Mouse (Mus musculus): Measurements from ENCODE around the gene Vdac1. TPM values are rescaled to one million over a fixed set of nuclear protein-coding genes. Genes with fewer than 3 reads are reported as not detected.
A peak's percentile ranks its signal among the peaks of the same experiment; 100 is the strongest.
"Not testable (repeated sequence)": the region's sequence is repeated elsewhere in the genome, so short reads cannot be mapped to it uniquely, and the experiment has no call there.

Vdac1 gene
- polyA plus RNA-seq, 1 experiment from 2014 or later: 369 TPM

- WGBS: 18% methylated on average over 11 of the region's 12 CpGs
- peak overlapping the region; percentile 64 for H3K27ac ChIP-seq (replicated peaks)
Observed at GRCm38 (mm10) chr11:52345939-52346634, 14.6 kb upstream of the Vdac1 start.

GRCm38 (mm10) chr11:52346635-52347005, 14.0 kb upstream of the Vdac1 start:
- peak; percentile 75 for ATAC-seq (ENCODE audit: low FRiP score, low read depth)
- Histone ChIP-seq H3K9me3 (no peaks in the 10 kb centered on the region), H3K4me3 (peak overlapping the region; percentile 26), H3K4me2 (peak overlapping the region; percentile 52), H3K27ac (replicated peaks) (peak overlapping the region; percentile 64), H3K36me3 (no peaks in the 10 kb centered on the region), H3K9ac (0 out of 2 replicates have a peak overlapping the region, but pooled peaks have one; percentile 6), H3K27me3 (no peaks in the 10 kb centered on the region), H3K4me1 (replicated peaks) (peaks cover 4% of the 10 kb centered on the region; the same call in 1 of the 2 replicates)
- 7% methylated on average over 12 of the region's 12 CpGs for WGBS

More at GRCm38 (mm10) chr11:52345939-52346634, 14.6 kb upstream of the Vdac1 start:
- peak overlapping the region; percentile 52 for H3K4me2 ChIP-seq
- no peak overlapping the region for H3K9ac ChIP-seq
- ATAC-seq (ENCODE audit: low FRiP score, low read depth): peak; percentile 63
- H3K9me3 ChIP-seq: no peaks in the 10 kb centered on the region
- H3K4me3 ChIP-seq: peak overlapping the region; percentile 26
- H3K4me1 ChIP-seq (replicated peaks): peaks cover 4% of the 10 kb centered on the region; the same call in 1 of the 2 replicates
- no peaks in the 10 kb centered on the region for H3K27me3 ChIP-seq
- H3K36me3 ChIP-seq: no peaks in the 10 kb centered on the region

GRCm38 (mm10) chr11:52348156-52348555, 12.5 kb upstream of the Vdac1 start:
- Histone ChIP-seq H3K4me3 (no peak overlapping the region), H3K9me3 (no peaks in the 10 kb centered on the region), H3K27me3 (no peaks in the 10 kb centered on the region), H3K4me2 (no peak overlapping the region), H3K36me3 (no peaks in the 10 kb centered on the region), H3K27ac (replicated peaks) (no peak overlapping the region), H3K9ac (no peak overlapping the region), H3K4me1 (replicated peaks) (peaks cover 4% of the 10 kb centered on the region; the same call in 1 of the 2 replicates)
- 85% methylated on average over 4 of the region's 4 CpGs for WGBS
- no peak for ATAC-seq (ENCODE audit: low FRiP score, low read depth)

GRCm38 (mm10) chr11:52348724-52349123, 11.9 kb upstream of the Vdac1 start:
- no peak overlapping the region for H3K4me2 ChIP-seq
- no peak overlapping the region for H3K9ac ChIP-seq
- H3K27ac ChIP-seq (replicated peaks): no peak overlapping the region
- no peaks in the 10 kb centered on the region for H3K27me3 ChIP-seq
- H3K4me3 ChIP-seq: no peak overlapping the region
- peaks cover 4% of the 10 kb centered on the region; the same call in 1 of the 2 replicates for H3K4me1 ChIP-seq (replicated peaks)
- no peaks in the 10 kb centered on the region for H3K9me3 ChIP-seq
- ATAC-seq (ENCODE audit: low FRiP score, low read depth): no peak
- WGBS: 64% methylated on average over 3 of the region's 3 CpGs
- no peaks in the 10 kb centered on the region for H3K36me3 ChIP-seq

GRCm38 (mm10) chr11:52350924-52351323, 9.7 kb upstream of the Vdac1 start:
- no peak overlapping the region for H3K27ac ChIP-seq (replicated peaks)
- H3K27me3 ChIP-seq: no peaks in the 10 kb centered on the region
- peaks cover 2% of the 10 kb centered on the region; the same call in 1 of the 2 replicates for H3K4me1 ChIP-seq (replicated peaks)
- no peak for ATAC-seq (ENCODE audit: low FRiP score, low read depth)
- no peak overlapping the region for H3K4me2 ChIP-seq
- no peaks in the 10 kb centered on the region for H3K9me3 ChIP-seq
- WGBS: 1% methylated on average over 9 of the region's 9 CpGs
- no peak overlapping the region for H3K4me3 ChIP-seq
- H3K36me3 ChIP-seq: no peaks in the 10 kb centered on the region
- no peak overlapping the region for H3K9ac ChIP-seq

- H3K4me3 ChIP-seq: no peak overlapping the region
- no peak for ATAC-seq (ENCODE audit: low FRiP score, low read depth)
- 95% methylated on average over 3 of the region's 3 CpGs for WGBS
- no peaks in the 10 kb centered on the region for H3K4me1 ChIP-seq (replicated peaks)
- H3K4me2 ChIP-seq: no peak overlapping the region
- H3K9ac ChIP-seq: no peak overlapping the region
- no peak overlapping the region for H3K27ac ChIP-seq (replicated peaks)
- no peaks in the 10 kb centered on the region for H3K36me3 ChIP-seq
- H3K27me3 ChIP-seq: no peaks in the 10 kb centered on the region
- no peaks in the 10 kb centered on the region for H3K9me3 ChIP-seq
Observed at GRCm38 (mm10) chr11:52352271-52352670, 8.4 kb upstream of the Vdac1 start.

- Histone ChIP-seq H3K9ac (no peak overlapping the region), H3K27me3 (no peaks in the 10 kb centered on the region), H3K36me3 (no peaks in the 10 kb centered on the region), H3K9me3 (no peaks in the 10 kb centered on the region), H3K4me3 (no peak overlapping the region), H3K27ac (replicated peaks) (no peak overlapping the region), H3K4me2 (no peak overlapping the region), H3K4me1 (replicated peaks) (peaks cover 2% of the 10 kb centered on the region)
- ATAC-seq (ENCODE audit: low FRiP score, low read depth): no peak
- 80% methylated on average over 5 of the region's 5 CpGs for WGBS
Observed at GRCm38 (mm10) chr11:52354644-52355043, 6.0 kb upstream of the Vdac1 start.

- Histone ChIP-seq H3K27ac (replicated peaks) (no peak overlapping the region), H3K4me3 (no peak overlapping the region), H3K9ac (no peak overlapping the region), H3K36me3 (no peaks in the 10 kb centered on the region), H3K4me1 (replicated peaks) (peaks cover 8% of the 10 kb centered on the region), H3K9me3 (no peaks in the 10 kb centered on the region), H3K4me2 (no peak overlapping the region), H3K27me3 (no peaks in the 10 kb centered on the region)
- no peak for ATAC-seq (ENCODE audit: low FRiP score, low read depth)
- WGBS: 96% methylated on average over 1 of the region's 1 CpGs
Observed at GRCm38 (mm10) chr11:52355601-52356000, 5.1 kb upstream of the Vdac1 start.

GRCm38 (mm10) chr11:52357091-52357490, 3.6 kb upstream of the Vdac1 start:
- H3K36me3 ChIP-seq; ATAC-seq (ENCODE audit: low FRiP score, low read depth); H3K4me2 ChIP-seq; H3K27ac ChIP-seq (replicated peaks); H3K9ac ChIP-seq; H3K4me3 ChIP-seq; H3K27me3 ChIP-seq; H3K9me3 ChIP-seq: not testable (repeated sequence)
- H3K4me1 ChIP-seq (replicated peaks): peaks cover 13% of the 10 kb centered on the region
- WGBS: 92% methylated on average over 5 of the region's 5 CpGs

- H3K4me2 ChIP-seq: no peak overlapping the region
- no peak overlapping the region for H3K27ac ChIP-seq (replicated peaks)
- H3K9ac ChIP-seq: no peak overlapping the region
- H3K4me1 ChIP-seq (replicated peaks): peaks cover 27% of the 10 kb centered on the region
- no peaks in the 10 kb centered on the region for H3K9me3 ChIP-seq
- H3K27me3 ChIP-seq: no peaks in the 10 kb centered on the region
- H3K36me3 ChIP-seq: no peaks in the 10 kb centered on the region
- 43% methylated on average over 4 of the region's 4 CpGs for WGBS
- no peak for ATAC-seq (ENCODE audit: low FRiP score, low read depth)
- no peak overlapping the region for H3K4me3 ChIP-seq
Observed at GRCm38 (mm10) chr11:52358520-52358919, 2.1 kb upstream of the Vdac1 start.

- ATAC-seq (ENCODE audit: low FRiP score, low read depth): peak; percentile 9
- 14% methylated on average over 22 of the region's 22 CpGs for WGBS
- no peaks in the 10 kb centered on the region for H3K36me3 ChIP-seq
- peak overlapping the region; percentile 99 for H3K4me3 ChIP-seq
- H3K9ac ChIP-seq: peak overlapping the region; percentile 98
- no peaks in the 10 kb centered on the region for H3K9me3 ChIP-seq
- H3K27me3 ChIP-seq: no peaks in the 10 kb centered on the region
- peak overlapping the region; percentile 94 for H3K27ac ChIP-seq (replicated peaks)
- H3K4me2 ChIP-seq: peak overlapping the region; percentile 91
- peaks cover 37% of the 10 kb centered on the region for H3K4me1 ChIP-seq (replicated peaks)
Observed at GRCm38 (mm10) chr11:52359686-52360470, 782 bp upstream of the Vdac1 start.

GRCm38 (mm10) chr11:52361287-52361921, 744 bp downstream of the Vdac1 start:
- no peaks in the 10 kb centered on the region for H3K27me3 ChIP-seq
- ATAC-seq (ENCODE audit: low FRiP score, low read depth): peak; percentile 33
- H3K36me3 ChIP-seq: no peaks in the 10 kb centered on the region
- peak overlapping the region; percentile 98 for H3K9ac ChIP-seq
- peak overlapping the region; percentile 99 for H3K4me3 ChIP-seq
- H3K27ac ChIP-seq (replicated peaks): peak overlapping the region; percentile 94
- peaks cover 51% of the 10 kb centered on the region for H3K4me1 ChIP-seq (replicated peaks)
- WGBS: under 1% methylated on average over 46 of the region's 47 CpGs
- H3K4me2 ChIP-seq: peak overlapping the region; percentile 91
- no peaks in the 10 kb centered on the region for H3K9me3 ChIP-seq

Data from hindbrain, embryonic 15.5 days (tissue).